Mouse (Mus musculus): ENCODE results near the gene Ppwd1. TPM values are rescaled to one million over a fixed set of nuclear protein-coding genes. Genes with fewer than 3 reads are reported as not detected.

Ppwd1 gene
- polyA plus RNA-seq, 1 experiment from 2014 or later, result 6.9 TPM

- Histone ChIP-seq H3K4me1 (peaks cover 10% of the 10 kb centered on the region), H3K9me3 (no peaks in the 10 kb centered on the region), H3K27me3 (replicated peaks) (no peaks in the 10 kb centered on the region), H3K4me3 (no peak overlapping the region), H3K4me2 (no peak overlapping the region), H3K27ac (no peak overlapping the region), H3K36me3 (replicated peaks) (peaks cover 15% of the 10 kb centered on the region), H3K9ac (no peak overlapping the region)
- no peak for ATAC-seq (replicated peaks)
These were observed 56.1 kb downstream of the Ppwd1 start for GRCm38 (mm10) chr13:104172498-104172897.

DNA sequence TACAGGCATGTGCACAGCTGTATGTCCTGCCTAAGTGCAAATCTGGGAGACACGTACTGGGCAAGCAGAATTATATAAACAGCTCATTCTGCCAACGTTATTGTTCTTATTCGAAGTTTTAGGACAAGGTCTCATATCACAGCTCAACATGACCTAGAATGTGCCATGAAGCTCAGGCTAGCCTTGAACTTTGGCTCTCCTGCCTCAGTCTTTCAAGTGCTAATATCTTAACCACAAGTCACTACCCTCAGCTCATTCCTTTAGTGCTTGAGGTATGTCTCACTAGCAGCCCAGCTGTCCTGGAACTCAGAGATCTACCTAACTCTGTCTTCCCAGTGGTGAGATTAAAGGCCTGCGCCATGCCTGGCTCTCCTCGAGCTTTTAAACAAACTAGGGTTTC, 56.9 kb downstream of the Ppwd1 start:
- no peak overlapping the region for H3K4me3 ChIP-seq
- H3K27me3 ChIP-seq (replicated peaks), result no peaks in the 10 kb centered on the region
- H3K27ac ChIP-seq, result no peak overlapping the region
- ATAC-seq (replicated peaks), result no peak
- peaks cover 4% of the 10 kb centered on the region for H3K4me1 ChIP-seq
- peaks cover 15% of the 10 kb centered on the region for H3K36me3 ChIP-seq (replicated peaks)
- H3K4me2 ChIP-seq, result no peak overlapping the region
- WGBS, result 88% methylated on average over 5 of the region's 5 CpGs
- no peaks in the 10 kb centered on the region for H3K9me3 ChIP-seq
- no peak overlapping the region for H3K9ac ChIP-seq

- Histone ChIP-seq H3K4me1 (no peaks in the 10 kb centered on the region), H3K9me3 (no peaks in the 10 kb centered on the region), H3K4me3 (no peak overlapping the region), H3K4me2 (no peak overlapping the region), H3K36me3 (replicated peaks) (peaks cover 10% of the 10 kb centered on the region; the same call in 1 of the 2 replicates), H3K9ac (no peak overlapping the region), H3K27ac (no peak overlapping the region), H3K27me3 (replicated peaks) (no peaks in the 10 kb centered on the region)
- ATAC-seq (replicated peaks), result no peak
- 97% methylated on average over 1 of the region's 1 CpGs for WGBS
These were observed 73.0 kb downstream of the Ppwd1 start for GRCm38 (mm10) chr13:104155686-104156085.

Other genes with a start within 250 kb of the Ppwd1 start
- 66.1 and 70.8 TPM in 2 replicates for gene Nln, start 119.2 kb downstream of the Ppwd1 start, polyA plus RNA-seq (2015; fragmentation: Nextera tagmentation; extraction: Ambion mirVana)
- gene Sgtb, start 119.1 kb downstream of the Ppwd1 start, polyA plus RNA-seq (2015; fragmentation: Nextera tagmentation; extraction: Ambion mirVana), result 28.6 and 29.4 TPM in 2 replicates
- gene Trappc13, start 50.4 kb downstream of the Ppwd1 start, polyA plus RNA-seq (2015; fragmentation: Nextera tagmentation; extraction: Ambion mirVana), result 55.9 and 58.7 TPM in 2 replicates
- 34.8 and 37.0 TPM in 2 replicates for gene Trim23, start 50.0 kb downstream of the Ppwd1 start, polyA plus RNA-seq (2015; fragmentation: Nextera tagmentation; extraction: Ambion mirVana)
- 10.6 and 11.6 TPM in 2 replicates for gene Cenpk, start 232 bp downstream of the Ppwd1 start, polyA plus RNA-seq (2015; fragmentation: Nextera tagmentation; extraction: Ambion mirVana)
- gene Adamts6, start 59.0 kb upstream of the Ppwd1 start, polyA plus RNA-seq (2015; fragmentation: Nextera tagmentation; extraction: Ambion mirVana), result 1.7 and 1.8 TPM in 2 replicates

Measured in midbrain, embryonic 15.5 days (tissue).